Mouse (Mus musculus) megakaryocyte, embryonic 14.5 days (primary cell): ENCODE results near the gene Arhgef40. TPM values are rescaled to one million over a fixed set of nuclear protein-coding genes. Genes with fewer than 3 reads are reported as not detected.

ENCODE experiments used
- H3K27me3 ChIP-seq: replicated peaks from 2 replicates; pipeline ENCODE3; 2012; ENCODE audit warnings: inconsistent platforms
- H3K36me3 ChIP-seq: replicated peaks from 2 replicates; pipeline ENCODE3; 2012; ENCODE audit warnings: low read length, inconsistent platforms, mixed read lengths
- H3K4me1 ChIP-seq: 2 replicates; pipeline ENCODE4 v1.6.1; 2012; ENCODE audit warnings: inconsistent platforms
- H3K4me3 ChIP-seq: replicated peaks from 2 replicates; pipeline ENCODE3; 2012; ENCODE audit warnings: moderate library complexity, mild to moderate bottlenecking, inconsistent platforms
- H3K9me3 ChIP-seq: 2 replicates; pipeline ENCODE4 v1.6.1; 2012; ENCODE audit warnings: inconsistent platforms
- FLI1 ChIP-seq: IDR thresholded peaks from 2 replicates; pipeline ENCODE4 v1.6.1; 2012; ENCODE audit warnings: low read length, inconsistent platforms, mixed read lengths
- GATA1 ChIP-seq: IDR thresholded peaks from 3 replicates; pipeline ENCODE4 v1.6.1; 2012; ENCODE audit warnings: mixed read lengths, low read length, inconsistent platforms, borderline replicate concordance
- polyA plus RNA-seq: library from polyadenylated mRNA; stranded (reverse); fragments of >175 nt; gene quantifications from 2 replicates; pipeline ENCODE4 v1.2.3, GENCODE M21; 2012; ENCODE audit warnings: low replicate concordance; ENCODE audit not compliant: insufficient read depth

The Arhgef40 gene
- polyA plus RNA-seq, 1 experiment, result 14.5 TPM

GRCm38 (mm10) chr14:52011683-52012082, 27.2 kb downstream of the Arhgef40 start:
- Histone ChIP-seq H3K27me3 (no peaks in the 10 kb centered on the region), H3K4me3 (no peak overlapping the region), H3K36me3 (peaks cover 30% of the 10 kb centered on the region), H3K4me1 (peaks cover 71% of the 10 kb centered on the region), H3K9me3 (no peaks in the 10 kb centered on the region)
- TF ChIP-seq FLI1 (no peak), GATA1 (no peak)

GRCm38 (mm10) chr14:52012085-52012484, 27.6 kb downstream of the Arhgef40 start:
- Histone ChIP-seq H3K4me1 (peaks cover 75% of the 10 kb centered on the region), H3K27me3 (no peaks in the 10 kb centered on the region), H3K9me3 (no peaks in the 10 kb centered on the region), H3K4me3 (no peak overlapping the region), H3K36me3 (peaks cover 30% of the 10 kb centered on the region)
- TF ChIP-seq FLI1, result no peak
- TF ChIP-seq GATA1, result no peak

- Histone ChIP-seq H3K9me3 (no peaks in the 10 kb centered on the region), H3K4me1 (peaks cover 77% of the 10 kb centered on the region)
- no peak for TF ChIP-seq GATA1
- no peak for TF ChIP-seq FLI1
Measured at GRCm38 (mm10) chr14:52012553-52012952, 28.0 kb downstream of the Arhgef40 start.

GRCm38 (mm10) chr14:52013021-52013610, 28.6 kb downstream of the Arhgef40 start:
- no peak for TF ChIP-seq GATA1
- TF ChIP-seq FLI1, result no peak
- H3K27me3 ChIP-seq, result no peaks in the 10 kb centered on the region
- H3K36me3 ChIP-seq, result peaks cover 27% of the 10 kb centered on the region
- peak overlapping the region; percentile 95 for H3K4me3 ChIP-seq
- no peaks in the 10 kb centered on the region for H3K9me3 ChIP-seq
- peaks cover 81% of the 10 kb centered on the region for H3K4me1 ChIP-seq

More at GRCm38 (mm10) chr14:52012553-52012952, 28.0 kb downstream of the Arhgef40 start:
- Histone ChIP-seq H3K4me3 (no peak overlapping the region), H3K36me3 (peaks cover 27% of the 10 kb centered on the region), H3K27me3 (no peaks in the 10 kb centered on the region)

GRCm38 (mm10) chr14:52013771-52014219, 29.3 kb downstream of the Arhgef40 start:
- no peak for TF ChIP-seq GATA1
- no peak for TF ChIP-seq FLI1
- Histone ChIP-seq H3K4me3 (peak overlapping the region; percentile 95), H3K9me3 (no peaks in the 10 kb centered on the region), H3K36me3 (peaks cover 26% of the 10 kb centered on the region), H3K4me1 (peaks cover 81% of the 10 kb centered on the region), H3K27me3 (no peaks in the 10 kb centered on the region)

GRCm38 (mm10) chr14:52014271-52014760, 29.8 kb downstream of the Arhgef40 start:
- Histone ChIP-seq H3K9me3 (no peaks in the 10 kb centered on the region), H3K36me3 (peaks cover 20% of the 10 kb centered on the region), H3K4me3 (peak overlapping the region; percentile 95), H3K27me3 (no peaks in the 10 kb centered on the region), H3K4me1 (peaks cover 81% of the 10 kb centered on the region)
- TF ChIP-seq GATA1 (no peak), FLI1 (no peak)

GRCm38 (mm10) chr14:52014761-52015311, 30.3 kb downstream of the Arhgef40 start:
- no peak for TF ChIP-seq FLI1
- no peak for TF ChIP-seq GATA1
- H3K9me3 ChIP-seq, result no peaks in the 10 kb centered on the region
- H3K4me1 ChIP-seq, result peaks cover 80% of the 10 kb centered on the region

GRCm38 (mm10) chr14:52015445-52016100, 31.1 kb downstream of the Arhgef40 start, which contains the start of gene Tmem253:
Tmem253 (plus strand) TSS chr14:52015658.
- no peak for TF ChIP-seq FLI1
- H3K27me3 ChIP-seq, result no peaks in the 10 kb centered on the region
- H3K9me3 ChIP-seq, result no peaks in the 10 kb centered on the region
- peaks cover 14% of the 10 kb centered on the region for H3K36me3 ChIP-seq
- peaks cover 76% of the 10 kb centered on the region for H3K4me1 ChIP-seq
- H3K4me3 ChIP-seq, result peak within 1 kb of the TSS; percentile 95

More at GRCm38 (mm10) chr14:52014761-52015311, 30.3 kb downstream of the Arhgef40 start:
- no peaks in the 10 kb centered on the region for H3K27me3 ChIP-seq
- peaks cover 15% of the 10 kb centered on the region for H3K36me3 ChIP-seq
- H3K4me3 ChIP-seq, result peak overlapping the region; percentile 95

- Histone ChIP-seq H3K4me1 (peaks cover 75% of the 10 kb centered on the region), H3K27me3 (no peaks in the 10 kb centered on the region), H3K9me3 (no peaks in the 10 kb centered on the region), H3K36me3 (peaks cover 14% of the 10 kb centered on the region), H3K4me3 (peak overlapping the region; percentile 38)
- no peak for TF ChIP-seq FLI1
- no peak for TF ChIP-seq GATA1
Measured at GRCm38 (mm10) chr14:52016625-52017405, 32.3 kb downstream of the Arhgef40 start.
